Mouse (Mus musculus) heart, postnatal 0 days (tissue): Measurements from ENCODE around the gene Thg1l.

Experiments used
- CTCF ChIP-seq: IDR thresholded peaks from 2 replicates; pipeline ENCODE4 v1.5.1; 2016; ENCODE audit warnings: antibody characterized with exemption, control low read depth, low read depth
- EP300 ChIP-seq: IDR thresholded peaks from 2 replicates; pipeline ENCODE4 v1.6.1; 2016; ENCODE audit warnings: antibody characterized with exemption, low read depth

- TF ChIP-seq CTCF (peak; percentile 42), EP300 (no peak)
Measured at GRCm38 (mm10) chr11:45959598-45959997, 4.3 kb upstream of the Thg1l start.
